ENCODE assay signal across 9 mouse cellular contexts in genomic region chr2:23092216-23092615, GRCm38 (mm10). TPM values are rescaled to one million over a fixed set of nuclear protein-coding genes. Genes with fewer than 3 reads are reported as not detected.
DNase-seq lines count a peak whose midpoint lies in the region; ATAC-seq lines count a peak whose summit lies in the region.
"Had no signal": no experiment of that assay in that cellular context is flagged by ENCODE, and none has a peak within 500 bp of the region (broad histone marks: within the 10 kb centered on the region; RNA-seq: fewer than 3 reads in every experiment).

No protein-coding gene starts in this region.

- H3K4me3 ChIP-seq in hindbrain, embryonic 11.5 days (ENCODE audit: low read depth, low read length), result no peak overlapping the region
- H3K4me3 ChIP-seq in hindbrain, embryonic 12.5 days, result no peak overlapping the region
- H3K4me3 ChIP-seq: erythroblast, embryonic 14.5 days had no signal

- peak; percentile 61 for DNase-seq in hindbrain, embryonic 11.5 days (ENCODE audit: low spot score)
- DNase-seq in B cell, adult 2 months, result peak; percentile 66 to 68
- peak; percentile 8 for DNase-seq in Muller cell, postnatal 12 days (ENCODE audit: inconsistent ontology term)
- peak; percentile 52 for DNase-seq in lung, postnatal 25 days (ENCODE audit: low spot score)
- DNase-seq in thymus, postnatal 36 days, result peak; percentile 15
- DNase-seq in adrenal gland, adult 2 months, result no peak

- no peaks in the 10 kb centered on the region for H3K4me1 ChIP-seq in hindbrain, embryonic 11.5 days (replicated peaks; ENCODE audit: control insufficient read depth, insufficient read depth, low read length)
- no peaks in the 10 kb centered on the region for H3K4me1 ChIP-seq in hindbrain, embryonic 12.5 days

- no peak overlapping the region for H3K27ac ChIP-seq in hindbrain, embryonic 11.5 days (ENCODE audit: low read depth, low read length)
- no peak overlapping the region for H3K27ac ChIP-seq in hindbrain, embryonic 12.5 days

- H3K4me2 ChIP-seq in hindbrain, embryonic 11.5 days (replicated peaks; ENCODE audit: low read depth, low read length), result no peak overlapping the region
- H3K4me2 ChIP-seq in hindbrain, embryonic 12.5 days (replicated peaks), result no peak overlapping the region

- no peaks in the 10 kb centered on the region for H3K27me3 ChIP-seq in hindbrain, embryonic 11.5 days (ENCODE audit: control insufficient read depth, insufficient read depth, low read length)
- no peaks in the 10 kb centered on the region for H3K27me3 ChIP-seq in hindbrain, embryonic 12.5 days

- H3K9ac ChIP-seq in hindbrain, embryonic 11.5 days (ENCODE audit: low read depth, low read length), result no peak overlapping the region
- H3K9ac ChIP-seq in hindbrain, embryonic 12.5 days, result no peak overlapping the region

- no peak for ATAC-seq in hindbrain, embryonic 11.5 days (ENCODE audit: low FRiP score)
- no peak for ATAC-seq in hindbrain, embryonic 12.5 days (ENCODE audit: low FRiP score)
- ATAC-seq in erythroblast, adult 5-6 weeks (replicated peaks; ENCODE audit: low FRiP score, poor library complexity, severe bottlenecking), result peak; percentile 93

- H3K36me3 ChIP-seq in hindbrain, embryonic 11.5 days (ENCODE audit: control insufficient read depth, insufficient read depth, low read length), result no peaks in the 10 kb centered on the region
- peaks cover 70% of the 10 kb centered on the region for H3K36me3 ChIP-seq in hindbrain, embryonic 12.5 days

- 53% methylated on average over 5 of the region's 5 CpGs for WGBS in hindbrain, embryonic 11.5 days
- 51% methylated on average over 5 of the region's 5 CpGs for WGBS in hindbrain, embryonic 12.5 days

- no peaks in the 10 kb centered on the region for H3K9me3 ChIP-seq in hindbrain, embryonic 11.5 days (ENCODE audit: control insufficient read depth, low read length)
- H3K9me3 ChIP-seq in hindbrain, embryonic 12.5 days (replicated peaks), result no peaks in the 10 kb centered on the region

RNA-seq across cellular contexts. Expression of gene Acbd5, which starts 24.2 kb away (rescaled TPM):
- polyA plus RNA-seq in hindbrain, embryonic 11.5 days (2014; fragmentation: Nextera tagmentation; extraction: Ambion mirVana), result 43.3 and 53.2 TPM in 2 replicates
- polyA plus RNA-seq in hindbrain, embryonic 12.5 days (2016; fragmentation: Nextera tagmentation; extraction: Ambion mirVana), result 67.9 and 73.0 TPM in 2 replicates
- 46.5 and 50.8 TPM in 2 replicates for total RNA-seq in erythroblast, adult 5-6 weeks (2015; ENCODE audit: low replicate concordance)
- 86.6 and 127 TPM in 2 replicates for total RNA-seq in erythroblast, adult 5-6 weeks (2017; ENCODE audit: low replicate concordance)
- total RNA-seq in adrenal gland, adult 2 months (2021), result 10 to 100 TPM; 79.4 to 82.5 TPM
- 9.4 and 12.1 TPM in 2 replicates for polyA plus RNA-seq in adrenal gland, adult 2 months (2012; rRNA removed)

RNA-seq across cellular contexts. Expression of gene Abi1, which starts 52.2 kb away (rescaled TPM):
- 40.9 and 48.4 TPM in 2 replicates for polyA plus RNA-seq in hindbrain, embryonic 11.5 days (2014; fragmentation: Nextera tagmentation; extraction: Ambion mirVana)
- polyA plus RNA-seq in hindbrain, embryonic 12.5 days (2016; fragmentation: Nextera tagmentation; extraction: Ambion mirVana), result 48.2 and 49.3 TPM in 2 replicates
- 44.4 and 53.1 TPM in 2 replicates for total RNA-seq in erythroblast, adult 5-6 weeks (2015; ENCODE audit: low replicate concordance)
- total RNA-seq in erythroblast, adult 5-6 weeks (2017; ENCODE audit: low replicate concordance), result 53.5 and 75.7 TPM in 2 replicates
- 10 to 100 TPM; 64.9 to 91.1 TPM for total RNA-seq in adrenal gland, adult 2 months (2021)
- 71.4 and 90.6 TPM in 2 replicates for polyA plus RNA-seq in adrenal gland, adult 2 months (2012; rRNA removed)
